Mouse (Mus musculus): ENCODE results near the gene Ece1.
A peak's percentile ranks its signal among the peaks of the same experiment; 100 is the strongest.

Ece1 gene

GRCm38 (mm10) chr4:137857116-137857515 lies 4.9 kb upstream of the Ece1 start:
- DNase-seq (ENCODE audit: low spot score), result no peak

- no peak for DNase-seq (ENCODE audit: low spot score)
These were observed 3.7 kb upstream of the Ece1 start for GRCm38 (mm10) chr4:137858371-137858770.

GRCm38 (mm10) chr4:137861461-137862011 lies 501 bp upstream of the Ece1 start:
- DNase-seq (ENCODE audit: low spot score), result no peak

GRCm38 (mm10) chr4:137862516-137863240 lies 641 bp downstream of the Ece1 start:
- DNase-seq (ENCODE audit: low spot score), result no peak

- DNase-seq (ENCODE audit: low spot score), result no peak
These were observed 2.0 kb downstream of the Ece1 start for GRCm38 (mm10) chr4:137864031-137864430.

- no peak for DNase-seq (ENCODE audit: low spot score)
These were observed 2.7 kb downstream of the Ece1 start for GRCm38 (mm10) chr4:137864769-137865168.

- no peak for DNase-seq (ENCODE audit: low spot score)
These were observed 3.2 kb downstream of the Ece1 start for GRCm38 (mm10) chr4:137865221-137865641.

- DNase-seq (ENCODE audit: low spot score), result no peak
These were observed 4.3 kb downstream of the Ece1 start for GRCm38 (mm10) chr4:137866206-137866863.

- DNase-seq (ENCODE audit: low spot score), result no peak
These were observed 5.2 kb downstream of the Ece1 start for GRCm38 (mm10) chr4:137867225-137867624.

GRCm38 (mm10) chr4:137867675-137868257 lies 5.7 kb downstream of the Ece1 start:
- DNase-seq (ENCODE audit: low spot score), result peak; percentile 32

- no peak for DNase-seq (ENCODE audit: low spot score)
These were observed 7.7 kb downstream of the Ece1 start for GRCm38 (mm10) chr4:137869667-137870274.

GRCm38 (mm10) chr4:137870979-137871378 lies 8.9 kb downstream of the Ece1 start:
- no peak for DNase-seq (ENCODE audit: low spot score)

- no peak for DNase-seq (ENCODE audit: low spot score)
These were observed 9.4 kb downstream of the Ece1 start for GRCm38 (mm10) chr4:137871431-137871830.

GRCm38 (mm10) chr4:137874337-137874736 lies 12.3 kb downstream of the Ece1 start:
- no peak for DNase-seq (ENCODE audit: low spot score)

GRCm38 (mm10) chr4:137874826-137875225 lies 12.8 kb downstream of the Ece1 start:
- no peak for DNase-seq (ENCODE audit: low spot score)

GRCm38 (mm10) chr4:137875466-137876092 lies 13.5 kb downstream of the Ece1 start:
- no peak for DNase-seq (ENCODE audit: low spot score)

- no peak for DNase-seq (ENCODE audit: low spot score)
These were observed 14.8 kb downstream of the Ece1 start for GRCm38 (mm10) chr4:137876834-137877233.

- no peak for DNase-seq (ENCODE audit: low spot score)
These were observed 15.4 kb downstream of the Ece1 start for GRCm38 (mm10) chr4:137877432-137877881.

GRCm38 (mm10) chr4:137879383-137880156 lies 17.5 kb downstream of the Ece1 start:
- DNase-seq (ENCODE audit: low spot score), result no peak

- no peak for DNase-seq (ENCODE audit: low spot score)
These were observed 19.4 kb downstream of the Ece1 start for GRCm38 (mm10) chr4:137881445-137881844.

- no peak for DNase-seq (ENCODE audit: low spot score)
These were observed 20.6 kb downstream of the Ece1 start for GRCm38 (mm10) chr4:137882663-137883062.
